In genomic region chr16:85588844-85589243, GRCm38 (mm10) we compare ENCODE assay signal across 23 mouse cellular contexts. TPM values are rescaled to one million over a fixed set of nuclear protein-coding genes. Genes with fewer than 3 reads are reported as not detected.
DNase-seq lines count a peak whose midpoint lies in the region; ATAC-seq and TF ChIP-seq lines count a peak whose summit lies in the region.
"Had no signal": no experiment of that assay in that cellular context is flagged by ENCODE, and none has a peak within 500 bp of the region (broad histone marks: within the 10 kb centered on the region; RNA-seq: fewer than 3 reads in every experiment).

No protein-coding gene starts in this region.

- H3K36me3 ChIP-seq in hindbrain, postnatal 0 days (ENCODE audit: insufficient read depth, low read length) = no peaks in the 10 kb centered on the region
- no peaks in the 10 kb centered on the region for H3K36me3 ChIP-seq in hindbrain, embryonic 13.5 days
- H3K36me3 ChIP-seq in midbrain, embryonic 15.5 days (replicated peaks) = no peaks in the 10 kb centered on the region
- H3K36me3 ChIP-seq in lung, postnatal 0 days (ENCODE audit: insufficient read depth, low read length) = no peaks in the 10 kb centered on the region
- H3K36me3 ChIP-seq: limb, embryonic 13.5 days; liver, embryonic 12.5 days; neural tube, embryonic 13.5 days had no signal

- DNase-seq in hindbrain, postnatal 0 days (ENCODE audit: low spot score) = peak; percentile 37
- DNase-seq in retina, postnatal 1 day = peak; percentile 8
- no peak for DNase-seq in retina, embryonic 14.5 days (ENCODE audit: low spot score)
- DNase-seq in brain, embryonic 18.5 days (ENCODE audit: low read depth, low spot score) = peak; percentile 16
- no peak for DNase-seq in lung, postnatal 0 days (ENCODE audit: low spot score)
- no peak for DNase-seq in testis, postnatal 10 days (ENCODE audit: low spot score)
- DNase-seq: adrenal gland, postnatal 14 days; cerebellum, adult 11-12 months; cerebellum, postnatal 10 days; kidney, adult 9 months; kidney, postnatal 14 days; lung, adult 18-20 months; lung, postnatal 14 days; thymus, postnatal 25 days had no signal

- no peaks in the 10 kb centered on the region for H3K4me1 ChIP-seq in hindbrain, postnatal 0 days (ENCODE audit: insufficient read depth, low read length)
- H3K4me1 ChIP-seq in hindbrain, embryonic 13.5 days (replicated peaks) = peaks cover 4% of the 10 kb centered on the region; the same call in 1 of the 2 replicates
- 0 out of 2 replicates have a peak, but pooled peaks cover 4% of the 10 kb centered on the region for H3K4me1 ChIP-seq in midbrain, embryonic 15.5 days
- no peaks in the 10 kb centered on the region for H3K4me1 ChIP-seq in lung, postnatal 0 days (ENCODE audit: insufficient read depth, low read depth, low read length)
- H3K4me1 ChIP-seq: limb, embryonic 13.5 days; liver, embryonic 12.5 days had no signal

- no peak overlapping the region for H3K9ac ChIP-seq in hindbrain, postnatal 0 days (replicated peaks; ENCODE audit: low read length)
- no peak overlapping the region for H3K9ac ChIP-seq in hindbrain, embryonic 13.5 days
- no peak overlapping the region for H3K9ac ChIP-seq in midbrain, embryonic 15.5 days
- H3K9ac ChIP-seq in lung, postnatal 0 days (replicated peaks; ENCODE audit: low read depth) = no peak overlapping the region
- H3K9ac ChIP-seq: hindbrain, embryonic 14.5 days; limb, embryonic 13.5 days; liver, embryonic 12.5 days; neural tube, embryonic 13.5 days had no signal

- TF ChIP-seq EP300 in lung, postnatal 0 days (IDR thresholded peaks at IDR 0.05) = no peak

- H3K9me3 ChIP-seq in hindbrain, postnatal 0 days (ENCODE audit: low read length) = no peaks in the 10 kb centered on the region
- no peaks in the 10 kb centered on the region for H3K9me3 ChIP-seq in hindbrain, embryonic 13.5 days
- H3K9me3 ChIP-seq in midbrain, embryonic 15.5 days = no peaks in the 10 kb centered on the region
- no peaks in the 10 kb centered on the region for H3K9me3 ChIP-seq in lung, postnatal 0 days (ENCODE audit: low read length)
- H3K9me3 ChIP-seq: limb, embryonic 13.5 days; liver, embryonic 12.5 days; neural tube, embryonic 13.5 days had no signal

- 47% methylated on average over 7 of the region's 7 CpGs for WGBS in hindbrain, postnatal 0 days
- 54% methylated on average over 7 of the region's 7 CpGs for WGBS in hindbrain, embryonic 13.5 days
- WGBS in midbrain, embryonic 15.5 days = 48% methylated on average over 7 of the region's 7 CpGs
- WGBS in lung, postnatal 0 days = 66% methylated on average over 7 of the region's 7 CpGs

- no peak overlapping the region for H3K27ac ChIP-seq in hindbrain, postnatal 0 days
- H3K27ac ChIP-seq in hindbrain, embryonic 13.5 days = no peak overlapping the region
- peak overlapping the region; percentile 8; the same call in 1 of the 2 replicates for H3K27ac ChIP-seq in midbrain, embryonic 15.5 days
- no peak overlapping the region for H3K27ac ChIP-seq in lung, postnatal 0 days (ENCODE audit: low read length)
- H3K27ac ChIP-seq: hindbrain, embryonic 14.5 days; limb, embryonic 13.5 days; liver, embryonic 12.5 days; neural tube, embryonic 13.5 days had no signal

- no peak overlapping the region for H3K4me2 ChIP-seq in hindbrain, postnatal 0 days (ENCODE audit: low read depth, low read length)
- no peak overlapping the region for H3K4me2 ChIP-seq in hindbrain, embryonic 13.5 days
- H3K4me2 ChIP-seq in midbrain, embryonic 15.5 days = no peak overlapping the region
- no peak overlapping the region for H3K4me2 ChIP-seq in lung, postnatal 0 days (replicated peaks; ENCODE audit: low read depth, low read length)
- H3K4me2 ChIP-seq: hindbrain, embryonic 14.5 days; limb, embryonic 13.5 days; liver, embryonic 12.5 days; neural tube, embryonic 13.5 days had no signal

- no peak overlapping the region for H3K4me3 ChIP-seq in hindbrain, postnatal 0 days (ENCODE audit: low read length)
- no peak overlapping the region for H3K4me3 ChIP-seq in hindbrain, embryonic 13.5 days
- no peak overlapping the region for H3K4me3 ChIP-seq in midbrain, embryonic 15.5 days
- no peak overlapping the region for H3K4me3 ChIP-seq in lung, postnatal 0 days (ENCODE audit: low read depth, low read length)
- H3K4me3 ChIP-seq: limb, embryonic 13.5 days; liver, embryonic 12.5 days; neural tube, embryonic 13.5 days had no signal

- TF ChIP-seq CTCF in hindbrain, postnatal 0 days (IDR thresholded peaks at IDR 0.05; ENCODE audit: low read depth) = no peak
- no peak for TF ChIP-seq CTCF in lung, postnatal 0 days (IDR thresholded peaks at IDR 0.05)

- no peak for ATAC-seq in hindbrain, postnatal 0 days
- no peak for ATAC-seq in hindbrain, embryonic 13.5 days (ENCODE audit: low FRiP score)
- peak; percentile 79; the same call in 1 of the 2 replicates for ATAC-seq in midbrain, embryonic 15.5 days (replicated peaks)
- ATAC-seq in lung, postnatal 0 days = no peak
- ATAC-seq: forebrain, embryonic 16.5 days; intestine, embryonic 16.5 days; liver, embryonic 12.5 days had no signal

- no peaks in the 10 kb centered on the region for H3K27me3 ChIP-seq in hindbrain, postnatal 0 days (ENCODE audit: insufficient read depth, low read length)
- no peaks in the 10 kb centered on the region for H3K27me3 ChIP-seq in hindbrain, embryonic 13.5 days
- H3K27me3 ChIP-seq in midbrain, embryonic 15.5 days (replicated peaks) = no peaks in the 10 kb centered on the region
- no peaks in the 10 kb centered on the region for H3K27me3 ChIP-seq in lung, postnatal 0 days (replicated peaks; ENCODE audit: insufficient read depth, low read length)
- H3K27me3 ChIP-seq: limb, embryonic 13.5 days; liver, embryonic 12.5 days; neural tube, embryonic 13.5 days had no signal

RNA-seq across cellular contexts. Expression of gene Cyyr1, which starts 35.6 kb away (rescaled TPM):
- 1.5 and 2.5 TPM in 2 replicates for total RNA-seq in hindbrain, postnatal 0 days (2014; rRNA removed)
- polyA plus RNA-seq in hindbrain, postnatal 0 days (2015; fragmentation: Nextera tagmentation; extraction: Ambion mirVana) = 2.0 and 2.2 TPM in 2 replicates
- 3.2 and 3.4 TPM in 2 replicates for polyA plus RNA-seq in hindbrain, embryonic 13.5 days (2015; fragmentation: Nextera tagmentation; extraction: Ambion mirVana)
- polyA plus RNA-seq in midbrain, embryonic 15.5 days (2015; fragmentation: Nextera tagmentation; extraction: Ambion mirVana) = 2.4 and 2.7 TPM in 2 replicates
- polyA plus RNA-seq in lung, postnatal 0 days (2015; fragmentation: Nextera tagmentation; extraction: Ambion mirVana) = 29.1 and 44.1 TPM in 2 replicates
- total RNA-seq: MEL had no signal

Comparison
In these comparisons a context has a peak if more than half of its experiments do, and no peak if none do; other contexts are left out.
1. DNase-seq: peak in hindbrain, postnatal 0 days (single experiment), retina, postnatal 1 day (single experiment) and brain, embryonic 18.5 days (single experiment); none in retina, embryonic 14.5 days (single experiment), lung, postnatal 0 days (single experiment) and testis, postnatal 10 days (single experiment).